Mouse (Mus musculus): ENCODE results near the gene Tmem117.

- TF ChIP-seq TAL1 (IDR thresholded peaks at IDR 0.05; ENCODE audit: low read length), result no peak
- TF ChIP-seq GATA1 (IDR thresholded peaks at IDR 0.05; ENCODE audit: low read length), result no peak
Measured at GRCm38 (mm10) chr15:94684269-94684668, 55.2 kb downstream of the Tmem117 start.

Measured in erythroblast, embryonic 14.5 days (primary cell).